Mouse (Mus musculus) myocyte (in vitro differentiated cells): Measurements from ENCODE around the gene Stac3. TPM values are rescaled to one million over a fixed set of nuclear protein-coding genes. Genes with fewer than 3 reads are reported as not detected.

ENCODE experiments used
- H3K27me3 ChIP-seq: one replicate; pipeline ENCODE4 v1.6.1; 2011; ENCODE audit not compliant: control insufficient read depth, insufficient read depth, insufficient read length
- H3K36me3 ChIP-seq: one replicate; pipeline ENCODE4 v1.6.1; 2011; ENCODE audit not compliant: control insufficient read depth, insufficient read depth
- H3K4me2 ChIP-seq: one replicate; pipeline ENCODE4 v1.6.1; 2011; ENCODE audit warnings: low read depth, control low read depth
- H3K4me3 ChIP-seq: one replicate; pipeline ENCODE4 v1.5.1; 2011; ENCODE audit warnings: mild to moderate bottlenecking, control low read depth, moderate library complexity
- H3K79me2 ChIP-seq: one replicate; pipeline ENCODE4 v1.6.1; 2011; ENCODE audit not compliant: control insufficient read depth, insufficient read depth
- H3ac ChIP-seq: one replicate; pipeline ENCODE4 v1.6.1; 2011; ENCODE audit not compliant: control insufficient read depth, insufficient read length
- CEBPB ChIP-seq: IDR thresholded peaks from 2 replicates; pipeline ENCODE4 v1.6.1; 2011; ENCODE audit warnings: mild to moderate bottlenecking, moderate library complexity; ENCODE audit not compliant: poor library complexity, insufficient read depth, severe bottlenecking
- E2F4 ChIP-seq: IDR thresholded peaks from one replicate; pipeline ENCODE4 v1.6.1; 2011; ENCODE audit warnings: mild to moderate bottlenecking, control low read depth, moderate library complexity; ENCODE audit not compliant: insufficient read depth
- MAX ChIP-seq: IDR thresholded peaks from one replicate; pipeline ENCODE4 v1.6.1; 2011; ENCODE audit warnings: low read depth, mild to moderate bottlenecking, control low read depth
- MYOD1 ChIP-seq, 3 experiments: IDR thresholded peaks; one replicate each; pipeline ENCODE4 v1.6.1; 2011; ENCODE audit warnings: control low read depth in 2 of 3, low read depth in 2 of 3, mild to moderate bottlenecking in 2 of 3, moderate library complexity in 1 of 3; ENCODE audit not compliant: insufficient read length in 2 of 3, control insufficient read depth in 1 of 3
- MYOG ChIP-seq, 3 experiments: IDR thresholded peaks; one replicate each; pipeline ENCODE4 v1.6.1; 2011; ENCODE audit warnings: control low read depth in 2 of 3, low read depth in 2 of 3, mild to moderate bottlenecking in 2 of 3; ENCODE audit not compliant: insufficient read length in 2 of 3, control insufficient read depth in 1 of 3, insufficient read depth in 1 of 3
- POLR2A ChIP-seq: IDR thresholded peaks from one replicate; pipeline ENCODE4 v1.6.1; 2011; ENCODE audit warnings: low read depth, mild to moderate bottlenecking, control low read depth, moderate library complexity; ENCODE audit not compliant: insufficient read length
- POLR2AphosphoS2 ChIP-seq: IDR thresholded peaks from one replicate; pipeline ENCODE4 v1.6.1; 2011; ENCODE audit warnings: low read depth, control low read depth; ENCODE audit not compliant: insufficient read length
- REST ChIP-seq: IDR thresholded peaks from one replicate; pipeline ENCODE4 v1.6.1; 2011; ENCODE audit warnings: mild to moderate bottlenecking, control low read depth, moderate library complexity; ENCODE audit not compliant: insufficient read depth, insufficient read length
- SRF ChIP-seq: IDR thresholded peaks from one replicate; pipeline ENCODE4 v1.6.1; 2011; ENCODE audit warnings: low read depth; ENCODE audit not compliant: control insufficient read depth, insufficient read length
- TCF12 ChIP-seq: IDR thresholded peaks from one replicate; pipeline ENCODE4 v1.6.1; 2011; ENCODE audit warnings: mild to moderate bottlenecking, control low read depth; ENCODE audit not compliant: poor library complexity, insufficient read depth, severe bottlenecking
- TCF3 ChIP-seq: IDR thresholded peaks from one replicate; pipeline ENCODE4 v1.6.1; 2011; ENCODE audit warnings: low read depth, control low read depth; ENCODE audit not compliant: insufficient read length
- USF1 ChIP-seq: IDR thresholded peaks from one replicate; pipeline ENCODE4 v1.6.1; 2011; ENCODE audit warnings: low read depth, mild to moderate bottlenecking, control low read depth, moderate library complexity
- polyA plus RNA-seq: library from polyadenylated mRNA; unstranded; fragments of >200 nt; fragmentation: generic; extraction: Trizol; gene quantifications from one replicate; pipeline ENCODE4 v1.2.1, GENCODE M21; 2012; ENCODE audit warnings: missing spikeins

Gene Stac3
- polyA plus RNA-seq, 1 experiment, result 125 TPM

- Histone ChIP-seq H3K36me3 (peaks cover 5% of the 10 kb centered on the region), H3K4me3 (no peak overlapping the region), H3K79me2 (no peaks in the 10 kb centered on the region), H3K27me3 (no peaks in the 10 kb centered on the region), H3K4me2 (peak overlapping the region; percentile 57), H3ac (no peak overlapping the region)
- no peak for TF ChIP-seq REST
- no peak for TF ChIP-seq POLR2AphosphoS2
- TF ChIP-seq MYOG (IDR thresholded peaks at IDR 0.05; ENCODE audit: control insufficient read depth in 1 of 3, insufficient read depth in 1 of 3, insufficient read length in 2 of 3, low read depth in 2 of 3), result no peak
- no peak for TF ChIP-seq MAX
- no peak for TF ChIP-seq MYOD1 (IDR thresholded peaks at IDR 0.05; ENCODE audit: control insufficient read depth in 1 of 3, insufficient read length in 2 of 3, low read depth in 2 of 3)
Observed at GRCm38 (mm10) chr10:127508239-127508638, 6.8 kb downstream of the Stac3 start.

GRCm38 (mm10) chr10:127509051-127509836, 7.8 kb downstream of the Stac3 start:
- H3K4me2 ChIP-seq, result peak overlapping the region; percentile 57
- peaks cover 1% of the 10 kb centered on the region for H3K36me3 ChIP-seq
- no peaks in the 10 kb centered on the region for H3K79me2 ChIP-seq
- no peak overlapping the region for H3K4me3 ChIP-seq
- no peaks in the 10 kb centered on the region for H3K27me3 ChIP-seq
- TF ChIP-seq MYOG (IDR thresholded peaks at IDR 0.05; ENCODE audit: control insufficient read depth in 1 of 3, insufficient read depth in 1 of 3, insufficient read length in 2 of 3, low read depth in 2 of 3) (peak in 1 of 3 experiments; percentile 10), USF1 (no peak)
- H3ac ChIP-seq, result no peak overlapping the region

- no peak overlapping the region for H3K4me3 ChIP-seq
- no peak overlapping the region for H3K4me2 ChIP-seq
- no peaks in the 10 kb centered on the region for H3K36me3 ChIP-seq
- H3K79me2 ChIP-seq, result no peaks in the 10 kb centered on the region
- H3K27me3 ChIP-seq, result no peaks in the 10 kb centered on the region
- H3ac ChIP-seq, result no peak overlapping the region
- TF ChIP-seq MYOG (IDR thresholded peaks at IDR 0.05; ENCODE audit: control insufficient read depth in 1 of 3, insufficient read depth in 1 of 3, insufficient read length in 2 of 3, low read depth in 2 of 3) (no peak), MAX (no peak), TCF12 (no peak), TCF3 (no peak), SRF (no peak), E2F4 (no peak), USF1 (no peak), POLR2AphosphoS2 (no peak), REST (no peak), MYOD1 (IDR thresholded peaks at IDR 0.05; ENCODE audit: control insufficient read depth in 1 of 3, insufficient read length in 2 of 3, low read depth in 2 of 3) (no peak), POLR2A (no peak), CEBPB (no peak)
Observed at GRCm38 (mm10) chr10:127509837-127510701, 8.6 kb downstream of the Stac3 start.

- H3K27me3 ChIP-seq, result no peaks in the 10 kb centered on the region
- TF ChIP-seq TCF3, result no peak
- no peak for TF ChIP-seq MYOG (IDR thresholded peaks at IDR 0.05; ENCODE audit: control insufficient read depth in 1 of 3, insufficient read depth in 1 of 3, insufficient read length in 2 of 3, low read depth in 2 of 3)
- no peak for TF ChIP-seq TCF12
- no peak for TF ChIP-seq REST
- no peak for TF ChIP-seq POLR2AphosphoS2
- TF ChIP-seq CEBPB, result no peak
- TF ChIP-seq E2F4, result no peak
- no peak for TF ChIP-seq POLR2A
- no peak for TF ChIP-seq USF1
- no peak for TF ChIP-seq MYOD1 (IDR thresholded peaks at IDR 0.05; ENCODE audit: control insufficient read depth in 1 of 3, insufficient read length in 2 of 3, low read depth in 2 of 3)
- no peak for TF ChIP-seq SRF
- no peak for TF ChIP-seq MAX
Observed at GRCm38 (mm10) chr10:127510895-127511617, 9.6 kb downstream of the Stac3 start.

More at GRCm38 (mm10) chr10:127510895-127511617, 9.6 kb downstream of the Stac3 start:
- Histone ChIP-seq H3ac (peak overlapping the region; percentile 30), H3K4me2 (peak overlapping the region; percentile 100), H3K79me2 (no peaks in the 10 kb centered on the region), H3K4me3 (peak overlapping the region; percentile 71), H3K36me3 (no peaks in the 10 kb centered on the region)
